Mouse (Mus musculus) induced T-regulatory cell, adult 2 months (primary cell): ENCODE measurements around the gene Atp8b4.
"Not testable (repeated sequence)": the region's sequence is repeated elsewhere in the genome, so short reads cannot be mapped to it uniquely, and the experiment has no call there.

Experiments
- DNase-seq: peaks from one replicate; pipeline ENCODE4 v3.0.0-alpha.2; 2012; ENCODE audit warnings: low read depth

Atp8b4 gene

GRCm38 (mm10) chr2:126500521-126500920, at the start of gene Atp8b4:
TSS of gene Atp8b4 (minus strand) at chr2:126500674.
- peak; percentile 38 for DNase-seq

- no peak for DNase-seq
Measured at GRCm38 (mm10) chr2:126549681-126550080, 49.2 kb upstream of the Atp8b4 start.

GRCm38 (mm10) chr2:126546392-126546791, 45.9 kb upstream of the Atp8b4 start:
- no peak for DNase-seq

GRCm38 (mm10) chr2:126545297-126545696, 44.8 kb upstream of the Atp8b4 start:
- DNase-seq: no peak

- DNase-seq: no peak
Measured at GRCm38 (mm10) chr2:126542211-126542610, 41.7 kb upstream of the Atp8b4 start.

- no peak for DNase-seq
Measured at GRCm38 (mm10) chr2:126540390-126540925, 40.0 kb upstream of the Atp8b4 start.

- DNase-seq: no peak
Measured at GRCm38 (mm10) chr2:126537654-126538053, 37.2 kb upstream of the Atp8b4 start.

GRCm38 (mm10) chr2:126530581-126530980, 30.1 kb upstream of the Atp8b4 start:
- DNase-seq: no peak

- no peak for DNase-seq
Measured at GRCm38 (mm10) chr2:126527461-126527860, 27.0 kb upstream of the Atp8b4 start.

- no peak for DNase-seq
Measured at GRCm38 (mm10) chr2:126524271-126524670, 23.8 kb upstream of the Atp8b4 start.

- DNase-seq: not testable (repeated sequence)
Measured at GRCm38 (mm10) chr2:126523101-126523745, 22.7 kb upstream of the Atp8b4 start.

GRCm38 (mm10) chr2:126522056-126522455, 21.6 kb upstream of the Atp8b4 start:
- DNase-seq: no peak

- DNase-seq: no peak
Measured at GRCm38 (mm10) chr2:126521471-126521870, 21.0 kb upstream of the Atp8b4 start.

- DNase-seq: peak; percentile 73
Measured at GRCm38 (mm10) chr2:126520828-126521227, 20.4 kb upstream of the Atp8b4 start.

GRCm38 (mm10) chr2:126519872-126520581, 19.6 kb upstream of the Atp8b4 start:
- no peak for DNase-seq

- no peak for DNase-seq
Measured at GRCm38 (mm10) chr2:126515069-126515826, 14.8 kb upstream of the Atp8b4 start.

- DNase-seq: no peak
Measured at GRCm38 (mm10) chr2:126508228-126508627, 7.8 kb upstream of the Atp8b4 start.

GRCm38 (mm10) chr2:126507477-126507876, 7.0 kb upstream of the Atp8b4 start:
- no peak for DNase-seq

- DNase-seq: no peak
Measured at GRCm38 (mm10) chr2:126505156-126505555, 4.7 kb upstream of the Atp8b4 start.

GRCm38 (mm10) chr2:126499730-126500129, 744 bp downstream of the Atp8b4 start:
- DNase-seq: peak; percentile 73

GRCm38 (mm10) chr2:126498761-126499452, 1.6 kb downstream of the Atp8b4 start:
- DNase-seq: peak; percentile 25

GRCm38 (mm10) chr2:126496838-126497237, 3.6 kb downstream of the Atp8b4 start:
- no peak for DNase-seq
